In genomic region chr13:41642851-41643250, GRCm38 (mm10) we compare ENCODE assay signal across 8 mouse cellular contexts. TPM values are rescaled to one million over a fixed set of nuclear protein-coding genes. Genes with fewer than 3 reads are reported as not detected.
DNase-seq lines count a peak whose midpoint lies in the region; ATAC-seq lines count a peak whose summit lies in the region.

No protein-coding gene starts in this region.

- 37% methylated on average over 6 of the region's 6 CpGs for WGBS in midbrain, embryonic 10.5 days
- 17% methylated on average over 6 of the region's 6 CpGs for WGBS in midbrain, embryonic 15.5 days
- 20% methylated on average over 6 of the region's 6 CpGs for WGBS in embryonic facial prominence, embryonic 11.5 days
- 25% methylated on average over 6 of the region's 6 CpGs for WGBS in midbrain, embryonic 13.5 days

- no peaks in the 10 kb centered on the region for H3K36me3 ChIP-seq in midbrain, embryonic 10.5 days
- no peaks in the 10 kb centered on the region for H3K36me3 ChIP-seq in midbrain, embryonic 15.5 days (replicated peaks)
- H3K36me3 ChIP-seq in embryonic facial prominence, embryonic 11.5 days (replicated peaks; ENCODE audit: control insufficient read depth, insufficient read depth, low read depth, low read length), result no peaks in the 10 kb centered on the region
- no peaks in the 10 kb centered on the region for H3K36me3 ChIP-seq in midbrain, embryonic 13.5 days

- peaks cover 37% of the 10 kb centered on the region for H3K4me1 ChIP-seq in midbrain, embryonic 10.5 days
- H3K4me1 ChIP-seq in midbrain, embryonic 15.5 days, result 0 out of 2 replicates have a peak, but pooled peaks cover 3% of the 10 kb centered on the region
- no peaks in the 10 kb centered on the region for H3K4me1 ChIP-seq in embryonic facial prominence, embryonic 11.5 days (ENCODE audit: control insufficient read depth, insufficient read depth, low read length)
- peaks cover 19% of the 10 kb centered on the region for H3K4me1 ChIP-seq in midbrain, embryonic 13.5 days (replicated peaks)

- H3K9ac ChIP-seq in midbrain, embryonic 15.5 days, result no peak overlapping the region
- no peak overlapping the region for H3K9ac ChIP-seq in embryonic facial prominence, embryonic 11.5 days (replicated peaks; ENCODE audit: low read length)
- no peak overlapping the region for H3K9ac ChIP-seq in midbrain, embryonic 13.5 days (replicated peaks)

- intact Hi-C loops in heart, postnatal 10 days (cut with DNase I), result loop anchor here (1.0 to 10.0 kb wide), 7 partner anchors 62 to 1179 kb away; partner anchors contain the start of gene Edn1

- H3K4me3 ChIP-seq in midbrain, embryonic 10.5 days, result no peak overlapping the region
- H3K4me3 ChIP-seq in midbrain, embryonic 15.5 days, result no peak overlapping the region
- no peak overlapping the region for H3K4me3 ChIP-seq in embryonic facial prominence, embryonic 11.5 days (ENCODE audit: low read depth, low read length)
- H3K4me3 ChIP-seq in midbrain, embryonic 13.5 days (replicated peaks), result no peak overlapping the region

- no peaks in the 10 kb centered on the region for H3K9me3 ChIP-seq in midbrain, embryonic 10.5 days (replicated peaks)
- no peaks in the 10 kb centered on the region for H3K9me3 ChIP-seq in midbrain, embryonic 15.5 days
- no peaks in the 10 kb centered on the region for H3K9me3 ChIP-seq in embryonic facial prominence, embryonic 11.5 days (replicated peaks; ENCODE audit: control insufficient read depth, low read length)
- H3K9me3 ChIP-seq in midbrain, embryonic 13.5 days, result no peaks in the 10 kb centered on the region

- no peak for ATAC-seq in midbrain, embryonic 15.5 days (replicated peaks)
- no peak for ATAC-seq in embryonic facial prominence, embryonic 11.5 days (replicated peaks; ENCODE audit: insufficient number of reproducible peaks, low FRiP score, low TSS enrichment, low read depth)
- ATAC-seq in midbrain, embryonic 13.5 days, result peak; percentile 43; the same call in 1 of the 2 replicates

- H3K4me2 ChIP-seq in midbrain, embryonic 15.5 days, result no peak overlapping the region
- no peak overlapping the region for H3K4me2 ChIP-seq in embryonic facial prominence, embryonic 11.5 days (ENCODE audit: low read depth, low read length)
- H3K4me2 ChIP-seq in midbrain, embryonic 13.5 days (replicated peaks), result no peak overlapping the region

- no peak overlapping the region for H3K27ac ChIP-seq in midbrain, embryonic 10.5 days (replicated peaks)
- H3K27ac ChIP-seq in midbrain, embryonic 15.5 days, result no peak overlapping the region
- H3K27ac ChIP-seq in embryonic facial prominence, embryonic 11.5 days (replicated peaks; ENCODE audit: low read depth, low read length), result no peak overlapping the region
- H3K27ac ChIP-seq in midbrain, embryonic 13.5 days, result no peak overlapping the region

- H3K27me3 ChIP-seq in midbrain, embryonic 10.5 days (ENCODE audit: low read depth, poor library complexity, severe bottlenecking), result no peaks in the 10 kb centered on the region
- H3K27me3 ChIP-seq in midbrain, embryonic 15.5 days (replicated peaks), result no peaks in the 10 kb centered on the region
- H3K27me3 ChIP-seq in embryonic facial prominence, embryonic 11.5 days (ENCODE audit: control insufficient read depth, insufficient read depth, low read length), result no peaks in the 10 kb centered on the region
- H3K27me3 ChIP-seq in midbrain, embryonic 13.5 days, result no peaks in the 10 kb centered on the region

- peak; percentile 45 for DNase-seq in midbrain, embryonic 10.5 days (ENCODE audit: low spot score)
- peak; percentile 18 to 29 for DNase-seq in adrenal gland, postnatal 4 days (ENCODE audit: low spot score in 2 of 2)
- DNase-seq in embryonic facial prominence, embryonic 11.5 days (ENCODE audit: low spot score), result peak; percentile 73
- peak; percentile 87 to 91 for DNase-seq in heart, postnatal 10 days
- peak; percentile 61 to 79 for DNase-seq in layer of hippocampus, postnatal 25 days (ENCODE audit: extremely low spot score in 1 of 2, low spot score in 1 of 2)
- DNase-seq in thymus, postnatal 25 days, result peak; percentile 38

RNA-seq across cellular contexts. Expression of gene Tmem170b, which starts 37.1 kb away (rescaled TPM):
- polyA plus RNA-seq in midbrain, embryonic 10.5 days (2016; fragmentation: Nextera tagmentation; extraction: Ambion mirVana), result 13.4 and 19.5 TPM in 2 replicates
- polyA plus RNA-seq in midbrain, embryonic 15.5 days (2015; fragmentation: Nextera tagmentation; extraction: Ambion mirVana), result 48.7 and 51.5 TPM in 2 replicates
- total RNA-seq in adrenal gland, postnatal 4 days (2021), result 10 to 100 TPM; 27.9 to 28.1 TPM
- polyA plus RNA-seq in embryonic facial prominence, embryonic 11.5 days (2014; fragmentation: Nextera tagmentation; extraction: Ambion mirVana), result 11.5 and 12.9 TPM in 2 replicates
- total RNA-seq in heart, postnatal 10 days (2021), result 10 to 100 TPM; 18.6 to 18.8 TPM
- total RNA-seq in layer of hippocampus, postnatal 25 days (2021), result 10 to 100 TPM; 86.6 to 89.5 TPM
- polyA plus RNA-seq in midbrain, embryonic 13.5 days (2015; fragmentation: Nextera tagmentation; extraction: Ambion mirVana), result 36.1 and 37.5 TPM in 2 replicates

Comparison
In these comparisons a context has a peak if more than half of its experiments do, and no peak if none do; other contexts are left out.
1. DNase-seq: peak in every context shown above with its lines; median percentile 89 in heart, postnatal 10 days; 73 in embryonic facial prominence, embryonic 11.5 days; 70 in layer of hippocampus, postnatal 25 days; 45 in midbrain, embryonic 10.5 days; 38 in thymus, postnatal 25 days; 24 in adrenal gland, postnatal 4 days.